Mouse (Mus musculus): ENCODE measurements around the gene Pepd.

The Pepd gene

GRCm38 (mm10) chr7:34983702-34984475 is 71.7 kb downstream of the Pepd start:
- DNase-seq (ENCODE audit: low spot score in 2 of 2): no peak

GRCm38 (mm10) chr7:34984526-34985133 is 72.5 kb downstream of the Pepd start:
- DNase-seq (ENCODE audit: low spot score in 2 of 2): no peak

DNA sequence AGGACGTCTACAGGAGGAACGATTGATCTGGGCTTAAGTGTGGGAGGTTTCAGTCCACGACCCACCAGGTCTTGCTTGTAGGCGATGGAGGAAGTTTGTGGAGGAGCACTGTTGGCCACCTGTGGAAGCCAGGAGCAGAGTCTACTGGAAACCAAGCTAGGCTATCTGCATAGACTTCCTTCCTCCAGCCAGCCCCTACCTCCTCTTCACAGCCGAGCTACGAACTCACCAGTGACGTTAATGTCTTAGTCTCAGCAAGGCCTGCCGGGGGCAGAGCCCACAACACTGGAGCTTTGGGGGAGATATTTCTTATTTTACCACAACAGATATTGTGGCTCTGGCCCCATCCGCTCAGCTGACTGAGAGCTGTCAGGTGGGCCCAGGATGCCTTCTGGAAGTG is 73.0 kb downstream of the Pepd start:
- no peak for DNase-seq (ENCODE audit: low spot score in 2 of 2)

- DNase-seq (ENCODE audit: low spot score in 2 of 2): no peak
Observed at GRCm38 (mm10) chr7:34985646-34986045, 73.5 kb downstream of the Pepd start.

GRCm38 (mm10) chr7:34986575-34987150 is 74.5 kb downstream of the Pepd start:
- DNase-seq (ENCODE audit: low spot score in 2 of 2): no peak

- DNase-seq (ENCODE audit: low spot score in 2 of 2): no peak
Observed at GRCm38 (mm10) chr7:34987258-34987657, 75.1 kb downstream of the Pepd start.

DNA sequence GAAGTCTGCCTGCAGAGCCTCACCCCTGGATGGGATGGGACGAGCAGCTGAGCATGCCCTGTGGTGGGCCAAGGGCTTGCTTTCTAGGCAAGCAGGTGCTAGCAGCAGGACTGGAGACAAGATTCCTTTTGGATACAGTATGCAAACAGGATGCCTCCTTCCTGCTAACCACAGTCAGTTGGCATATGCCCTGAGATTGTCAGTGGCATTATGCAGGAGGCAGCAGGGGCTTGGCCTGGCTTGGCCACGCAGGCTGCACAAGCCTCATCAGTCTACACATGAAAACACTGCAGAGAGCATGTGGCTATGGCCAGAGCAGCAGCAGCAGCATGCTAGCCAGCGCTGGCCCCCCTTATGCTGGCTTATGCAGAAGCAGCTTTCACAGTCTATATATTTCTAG is 76.3 kb downstream of the Pepd start:
- no peak for DNase-seq (ENCODE audit: low spot score in 2 of 2)

GRCm38 (mm10) chr7:34991731-34992246 is 79.6 kb downstream of the Pepd start:
- DNase-seq (ENCODE audit: low spot score in 2 of 2): no peak

- DNase-seq (ENCODE audit: low spot score in 2 of 2): no peak
Observed at GRCm38 (mm10) chr7:34992766-34993165, 80.6 kb downstream of the Pepd start.

GRCm38 (mm10) chr7:34995872-34996662 is 83.9 kb downstream of the Pepd start:
- no peak for DNase-seq (ENCODE audit: low spot score in 2 of 2)

GRCm38 (mm10) chr7:35000839-35001238 is 88.7 kb downstream of the Pepd start:
- DNase-seq (ENCODE audit: low spot score in 2 of 2): peak in 1 of 2 experiments; percentile 7

GRCm38 (mm10) chr7:35003171-35003737 is 91.1 kb downstream of the Pepd start:
- DNase-seq (ENCODE audit: low spot score in 2 of 2): no peak

DNA sequence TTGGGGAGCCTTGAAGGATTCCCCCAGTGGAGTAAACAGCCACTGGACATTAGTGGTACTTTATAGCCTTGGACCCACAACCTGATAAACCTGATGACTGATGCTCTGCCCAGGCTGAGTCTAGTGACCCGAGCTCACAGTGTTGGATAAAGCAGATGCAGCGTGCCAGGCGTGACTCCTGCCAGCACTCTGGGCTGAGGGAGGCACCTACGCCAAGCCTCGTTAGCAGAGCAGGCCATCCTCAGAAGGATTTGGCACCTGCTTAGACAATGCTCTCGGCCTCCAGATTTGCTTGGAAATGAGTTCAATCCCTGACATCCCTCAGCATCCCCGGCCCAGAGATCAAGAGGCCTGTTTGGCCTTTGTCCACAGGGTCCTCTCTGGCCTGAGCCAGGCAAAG is 94.5 kb downstream of the Pepd start:
- DNase-seq (ENCODE audit: low spot score in 2 of 2): no peak

DNA sequence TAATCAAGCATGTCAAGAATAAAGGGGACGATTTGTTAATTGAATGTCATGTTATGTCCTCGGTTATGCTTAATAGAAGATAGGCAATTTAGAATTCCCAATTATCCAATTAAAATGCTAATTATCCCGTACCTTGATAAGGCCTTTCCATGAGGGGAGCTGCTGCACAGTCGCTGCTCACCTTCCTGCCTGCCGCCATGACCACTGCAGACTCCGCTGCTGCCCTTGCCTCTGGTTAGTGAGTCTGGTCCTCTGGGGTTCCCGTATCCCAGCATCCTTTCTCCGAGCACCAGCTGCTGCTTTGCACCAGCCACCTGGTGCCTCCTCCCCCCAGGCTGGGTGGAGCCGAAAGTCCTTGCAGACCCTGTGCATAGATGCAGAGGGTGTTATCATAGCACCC is 101.0 kb downstream of the Pepd start:
- DNase-seq (ENCODE audit: low spot score in 2 of 2): no peak

DNA sequence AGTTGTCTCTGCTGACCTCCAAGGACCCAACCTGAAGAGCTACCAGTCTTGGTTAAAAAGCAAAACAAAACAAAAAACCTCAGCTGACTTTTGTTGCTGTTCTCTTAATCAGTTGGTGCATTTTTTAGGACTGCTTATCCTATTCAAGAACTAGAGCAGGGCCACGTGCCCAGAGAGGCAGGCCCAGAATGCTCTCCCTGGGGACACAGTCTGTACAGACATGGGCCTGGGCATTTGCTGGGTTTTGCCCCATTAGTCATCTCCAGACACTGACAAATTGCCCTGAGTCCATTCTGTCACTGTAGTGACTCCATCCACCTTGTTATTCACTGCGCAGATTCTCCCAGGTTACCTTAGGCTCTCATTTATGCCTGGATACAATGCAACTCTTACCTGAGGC is 103.1 kb downstream of the Pepd start:
- no peak for DNase-seq (ENCODE audit: low spot score in 2 of 2)

GRCm38 (mm10) chr7:35021365-35021764 is 109.2 kb downstream of the Pepd start:
- no peak for DNase-seq (ENCODE audit: low spot score in 2 of 2)

- no peak for DNase-seq (ENCODE audit: low spot score in 2 of 2)
Observed at GRCm38 (mm10) chr7:35023251-35023650, 111.1 kb downstream of the Pepd start.

DNA sequence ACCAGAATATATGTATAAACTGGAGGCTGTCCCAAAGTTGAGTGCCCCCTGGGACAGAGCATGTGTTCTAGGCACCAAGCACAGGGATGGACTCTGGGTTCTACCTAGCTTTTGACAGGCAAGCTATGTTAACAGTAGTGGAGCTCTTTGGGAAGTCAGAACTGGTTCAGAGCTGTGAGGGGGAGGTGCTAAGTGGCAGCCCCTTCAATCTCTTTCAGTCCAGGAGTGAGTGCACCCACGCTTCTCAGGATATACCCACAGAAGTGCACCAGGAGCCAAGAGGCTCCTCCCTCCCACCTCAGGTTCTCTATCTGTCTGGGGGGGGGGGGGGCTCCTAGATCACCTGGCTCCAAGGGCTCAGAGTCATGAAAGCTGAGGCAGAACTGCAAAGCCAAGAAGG is 112.2 kb downstream of the Pepd start:
- DNase-seq (ENCODE audit: low spot score in 2 of 2): no peak

DNA sequence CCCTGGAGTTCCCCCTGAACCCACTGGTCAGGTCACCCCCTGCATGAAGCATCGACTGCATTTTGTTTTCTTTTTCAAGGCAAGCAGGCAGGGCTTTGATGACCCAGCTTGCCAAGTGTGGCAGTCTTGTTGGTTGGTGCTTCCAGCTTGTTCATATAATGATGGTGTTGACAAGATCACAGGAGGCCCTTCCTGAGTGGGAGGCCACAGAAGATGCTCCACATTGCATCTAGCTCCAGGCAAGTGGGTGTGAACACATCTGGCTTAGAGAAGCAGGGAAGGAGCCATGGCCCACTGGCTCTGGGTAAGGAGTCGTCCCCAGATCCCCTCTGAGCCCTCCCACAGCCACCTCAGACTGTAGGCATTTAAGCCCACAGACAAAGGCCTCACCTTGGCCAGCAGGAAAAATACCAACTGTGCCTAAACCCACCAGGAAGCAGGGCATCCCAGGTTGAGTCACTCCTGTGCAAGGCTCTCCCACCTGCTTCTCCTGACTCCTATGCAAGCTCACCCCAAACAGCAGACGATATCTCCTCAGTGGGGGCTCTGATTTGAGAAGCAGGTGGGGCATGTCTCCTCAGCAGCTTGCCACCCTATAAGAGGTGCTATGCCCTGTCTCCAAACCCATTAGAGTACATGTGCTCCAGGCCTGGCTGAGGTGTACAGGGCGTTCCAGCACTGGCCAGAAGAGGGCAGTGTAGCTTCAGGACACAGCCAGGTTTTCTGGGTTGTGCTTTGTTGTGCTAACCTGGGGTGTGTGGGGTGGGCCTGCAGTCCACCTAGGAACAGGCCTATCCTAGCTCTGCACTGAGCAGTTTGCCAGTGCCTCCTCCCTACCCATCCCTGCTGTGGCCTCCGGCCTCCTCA is 113.5 kb downstream of the Pepd start:
- DNase-seq (ENCODE audit: low spot score in 2 of 2): peak; percentile 56 to 80

DNA sequence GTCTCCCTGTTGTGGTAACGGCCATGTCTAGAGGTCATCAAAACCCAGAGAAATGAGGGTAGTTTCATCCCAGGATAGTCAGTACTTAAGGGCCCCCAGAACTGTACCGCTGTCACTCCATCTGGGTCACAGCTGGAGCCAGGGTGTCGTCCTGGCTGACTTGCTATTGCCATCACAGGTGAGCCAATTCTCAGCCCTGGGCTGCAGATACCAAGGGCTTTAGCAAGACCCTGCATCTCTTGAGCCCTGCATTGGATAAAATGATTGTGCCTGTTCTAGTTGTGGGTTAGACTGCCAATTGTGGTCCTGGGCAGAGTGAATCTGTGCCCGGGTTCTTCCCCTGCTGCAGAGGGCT is 114.1 kb downstream of the Pepd start:
- DNase-seq (ENCODE audit: low spot score in 2 of 2): no peak

DNA sequence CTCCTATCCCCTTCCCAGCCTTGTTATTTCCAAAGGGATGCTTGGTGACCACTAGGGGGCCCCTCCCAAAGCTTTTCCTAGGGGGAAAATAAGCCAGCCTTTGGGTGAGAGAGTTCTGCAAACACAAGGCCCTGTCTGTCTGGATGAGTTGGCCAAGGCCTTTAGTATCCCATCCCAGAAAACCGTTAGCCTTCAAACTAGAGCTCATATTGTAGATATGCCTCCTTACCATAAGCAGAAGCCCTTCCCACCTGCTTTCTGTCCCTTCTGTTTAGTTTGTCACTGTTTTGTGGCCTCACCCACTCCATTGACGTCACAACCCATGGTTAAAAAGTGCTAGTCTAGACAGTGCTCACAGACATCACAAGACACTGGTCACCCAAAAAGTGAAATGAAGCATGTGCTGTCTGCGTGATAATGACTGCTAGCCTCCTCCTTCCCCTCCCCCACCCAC is 114.7 kb downstream of the Pepd start:
- no peak for DNase-seq (ENCODE audit: low spot score in 2 of 2)
